Mouse (Mus musculus) spleen, postnatal 14 days (tissue): Measurements from ENCODE around the gene Bhlha15.

Experiments
- DNase-seq, 2 experiments: peaks; one replicate each; pipeline ENCODE4 v3.0.0; 2021 to 2022; ENCODE audit warnings: low spot score in 2 of 2

Bhlha15 gene

GRCm38 (mm10) chr5:144189950-144190583 lies at the start of gene Bhlha15:
Bhlha15 (plus strand) TSS chr5:144190286.
- DNase-seq, result peak; percentile 53 to 61

DNA sequence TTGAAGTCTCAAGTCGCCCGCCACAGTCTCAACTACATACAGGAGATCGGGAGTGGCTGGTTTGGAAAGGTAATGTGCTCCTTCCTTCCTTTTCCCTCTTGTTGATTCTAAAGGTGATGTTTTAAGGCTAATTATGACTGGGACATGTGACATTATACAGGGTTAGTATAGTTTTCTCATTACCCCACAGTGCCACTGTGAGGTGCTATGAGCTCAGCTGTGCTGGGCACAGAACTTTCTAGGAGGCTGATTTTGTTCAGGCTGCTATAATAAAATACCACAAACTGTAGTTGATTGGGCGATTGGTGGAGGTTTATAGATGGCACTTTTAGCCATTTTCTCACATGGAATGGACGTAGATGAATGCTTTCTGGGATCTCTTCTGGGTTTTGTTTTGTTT lies 46.6 kb upstream of the Bhlha15 start:
- DNase-seq, result no peak

DNA sequence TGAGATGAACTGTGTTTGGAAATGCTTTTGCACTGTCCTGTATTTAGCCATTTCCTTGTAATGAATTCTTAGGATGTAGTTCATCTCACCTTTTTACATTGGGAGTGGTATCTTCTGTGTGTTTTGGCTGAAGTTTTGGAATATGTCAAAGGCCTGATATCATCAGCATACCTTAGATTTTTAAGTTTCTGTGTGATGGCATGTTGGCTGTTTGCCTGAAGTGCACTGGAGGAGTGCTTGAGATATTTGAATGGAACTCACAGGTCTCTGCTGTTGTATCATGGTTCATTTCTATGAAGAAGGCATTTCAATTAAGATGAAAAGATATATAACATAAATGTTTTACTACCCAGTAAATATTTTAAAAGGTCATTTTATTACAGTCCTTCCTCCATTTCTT lies 43.2 kb upstream of the Bhlha15 start:
- no peak for DNase-seq

GRCm38 (mm10) chr5:144149530-144149929 lies 40.6 kb upstream of the Bhlha15 start:
- no peak for DNase-seq

- no peak for DNase-seq
Measured at GRCm38 (mm10) chr5:144151270-144151669, 38.8 kb upstream of the Bhlha15 start.

GRCm38 (mm10) chr5:144154528-144154927 lies 35.6 kb upstream of the Bhlha15 start:
- peak in 1 of 2 experiments; percentile 62 for DNase-seq

DNA sequence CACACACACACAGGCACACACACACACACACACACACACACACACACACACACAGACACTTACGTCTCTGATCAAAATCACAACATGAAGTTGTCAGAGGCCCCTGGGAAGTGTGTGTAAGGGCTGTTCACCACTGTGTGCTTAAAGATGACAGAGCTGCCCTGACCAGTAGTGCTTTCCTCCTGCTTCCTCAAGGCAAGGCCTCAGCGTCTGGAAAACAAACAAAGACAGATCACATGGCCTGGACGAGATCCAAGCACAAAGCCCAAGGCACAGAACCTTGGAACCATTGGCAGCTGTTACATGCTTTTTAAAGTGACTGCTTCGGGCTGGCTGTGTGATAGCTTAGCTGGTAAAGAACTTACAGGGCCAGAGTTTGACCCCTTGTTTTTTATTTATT lies 31.5 kb upstream of the Bhlha15 start:
- DNase-seq, result no peak

DNA sequence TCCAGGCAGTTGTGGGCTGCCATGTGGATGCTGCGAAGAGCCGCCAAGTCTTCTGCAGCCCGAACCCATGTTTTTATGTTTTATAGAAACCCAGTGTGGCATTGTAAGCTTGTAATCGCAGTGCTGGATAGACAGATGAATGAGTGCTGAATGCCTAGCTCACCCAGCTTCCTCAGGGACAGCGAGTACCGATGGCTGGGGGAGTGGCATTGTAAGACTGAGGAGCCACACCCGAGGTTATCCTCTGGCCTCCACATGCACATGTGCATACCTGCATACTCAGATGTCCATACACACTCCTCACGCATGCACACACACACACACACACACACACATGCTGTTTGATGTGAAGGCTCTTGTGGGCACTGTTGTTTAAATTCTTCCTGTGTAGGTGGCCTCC lies 30.9 kb upstream of the Bhlha15 start:
- no peak for DNase-seq

- no peak for DNase-seq
Measured at GRCm38 (mm10) chr5:144162080-144162812, 27.8 kb upstream of the Bhlha15 start.

GRCm38 (mm10) chr5:144162813-144163517 lies 27.1 kb upstream of the Bhlha15 start:
- no peak for DNase-seq

- no peak for DNase-seq
Measured at GRCm38 (mm10) chr5:144165756-144166155, 24.3 kb upstream of the Bhlha15 start.

DNA sequence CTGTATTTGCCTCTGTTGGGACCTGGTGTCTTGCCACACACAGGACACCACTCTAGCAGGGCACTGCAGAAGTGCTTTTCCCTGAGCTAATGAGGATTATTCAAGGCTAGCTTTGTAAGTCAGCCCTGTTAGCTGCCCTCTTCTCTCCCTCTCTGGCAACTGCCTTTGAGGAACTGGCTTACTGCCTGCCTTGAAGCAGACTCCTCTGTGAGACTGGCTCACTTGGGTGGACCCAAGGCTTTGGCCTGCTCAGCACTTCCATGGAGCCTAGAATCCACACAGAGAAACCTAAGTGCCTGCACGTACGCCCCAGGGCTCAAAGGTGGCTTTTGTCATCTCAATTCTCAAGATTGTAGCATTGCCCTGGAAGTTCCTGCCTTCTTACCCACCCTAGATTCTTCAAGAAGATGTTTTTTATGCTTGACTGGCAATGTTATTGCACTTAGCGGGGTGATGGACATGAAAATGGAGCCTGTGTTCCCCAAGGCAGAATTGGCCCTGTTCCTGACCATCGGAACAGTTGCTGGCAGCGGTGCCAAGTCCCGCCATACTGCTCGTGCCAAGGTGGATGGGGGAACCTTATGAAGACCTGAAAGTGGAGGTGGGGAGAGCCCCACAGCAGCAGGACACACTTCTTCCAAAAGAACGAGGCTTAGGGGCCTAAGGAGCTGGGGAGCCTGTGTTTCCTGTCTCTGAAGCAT lies 20.7 kb upstream of the Bhlha15 start:
- DNase-seq, result no peak

GRCm38 (mm10) chr5:144173648-144174047 lies 16.4 kb upstream of the Bhlha15 start:
- no peak for DNase-seq

GRCm38 (mm10) chr5:144178216-144178615 lies 11.9 kb upstream of the Bhlha15 start:
- DNase-seq, result no peak

GRCm38 (mm10) chr5:144181249-144181648 lies 8.8 kb upstream of the Bhlha15 start:
- DNase-seq, result peak; percentile 58 to 74

GRCm38 (mm10) chr5:144182542-144183247 lies 7.4 kb upstream of the Bhlha15 start:
- no peak for DNase-seq

DNA sequence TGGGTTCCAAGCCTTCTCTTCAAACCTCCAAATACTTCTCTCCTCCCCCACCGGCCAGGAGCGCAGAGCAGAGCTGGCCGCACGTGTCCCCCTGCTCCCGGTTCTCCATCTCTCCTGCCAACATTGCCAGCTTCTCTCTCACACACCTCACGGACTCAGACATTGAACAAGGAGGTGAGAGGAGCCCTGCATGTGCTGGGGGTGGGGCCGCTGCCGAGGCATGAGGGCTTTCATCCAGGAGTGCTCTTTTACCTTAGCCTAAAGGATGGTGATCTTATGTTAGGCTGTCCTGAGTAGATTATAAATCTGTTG lies 6.9 kb upstream of the Bhlha15 start:
- no peak for DNase-seq

GRCm38 (mm10) chr5:144183647-144184335 lies 6.3 kb upstream of the Bhlha15 start:
- DNase-seq, result no peak

GRCm38 (mm10) chr5:144184350-144185045 lies 5.6 kb upstream of the Bhlha15 start:
- no peak for DNase-seq

- DNase-seq, result no peak
Measured at GRCm38 (mm10) chr5:144188422-144188821, 1.7 kb upstream of the Bhlha15 start.
